Mouse (Mus musculus) forebrain, embryonic 11.5 days (tissue): Measurements from ENCODE around the gene Tmeff2. TPM values are rescaled to one million over a fixed set of nuclear protein-coding genes. Genes with fewer than 3 reads are reported as not detected.
"Not testable (repeated sequence)": the region's sequence is repeated elsewhere in the genome, so short reads cannot be mapped to it uniquely, and the experiment has no call there.

Source experiments
- ATAC-seq: fragments of 200-750 bp; cut with Nextera tagmentation; replicated peaks from 2 replicates; pipeline ENCODE4 v1.8.0; 2017; ENCODE audit warnings: moderate TSS enrichment; ENCODE audit not compliant: low FRiP score
- DNase-seq: peaks from one replicate; pipeline ENCODE4 v3.0.0-alpha.2; 2017; ENCODE audit warnings: low spot score
- H3K27ac ChIP-seq: fragments of 300-500 bp; sonication (generic); 2 replicates; pipeline ENCODE4 v1.5.1; 2014; ENCODE audit warnings: low read depth, low read length
- H3K27me3 ChIP-seq: fragments of 300-500 bp; sonication (generic); 2 replicates; pipeline ENCODE4 v1.6.1; 2014; ENCODE audit warnings: mild to moderate bottlenecking, low read length, mixed read lengths; ENCODE audit not compliant: control insufficient read depth, insufficient read depth
- H3K36me3 ChIP-seq: fragments of 300-500 bp; sonication (generic); 2 replicates; pipeline ENCODE4 v1.6.1; 2014; ENCODE audit warnings: mild to moderate bottlenecking, low read length, moderate library complexity, mixed read lengths; ENCODE audit not compliant: control insufficient read depth, insufficient read depth
- H3K4me1 ChIP-seq: fragments of 300-500 bp; sonication (generic); replicated peaks from 2 replicates; pipeline ENCODE4 v1.6.1; 2014; ENCODE audit warnings: low read length, mixed read lengths; ENCODE audit not compliant: control insufficient read depth, insufficient read depth
- H3K4me2 ChIP-seq: fragments of 300-500 bp; sonication (generic); 2 replicates; pipeline ENCODE4 v1.6.1; 2014; ENCODE audit warnings: low read depth, mild to moderate bottlenecking, low read length, moderate library complexity, mixed read lengths; ENCODE audit not compliant: severe bottlenecking
- H3K4me3 ChIP-seq: fragments of 300-500 bp; sonication (generic); 2 replicates; pipeline ENCODE4 v1.5.1; 2014; ENCODE audit warnings: low read depth, low read length
- H3K9ac ChIP-seq: fragments of 300-500 bp; sonication (generic); 2 replicates; pipeline ENCODE4 v1.6.1; 2014; ENCODE audit warnings: low read length
- H3K9me3 ChIP-seq: fragments of 300-500 bp; sonication (generic); 2 replicates; pipeline ENCODE4 v1.6.1; 2016; ENCODE audit warnings: low read length, mixed read lengths; ENCODE audit not compliant: control insufficient read depth
- WGBS: fragments of 180-500 bp; shearing (Covaris S2); extraction: QIAGEN DNeasy Blood & Tissue Kit; methylation state at CpG from one replicate; pipeline ENCODE4 v1.1.7; 2014; 5-methylcytosine and 5-hydroxymethylcytosine counted together
- polyA plus RNA-seq: library from polyadenylated mRNA; unstranded; fragments of >200 nt; fragmentation: Nextera tagmentation; extraction: Ambion mirVana; gene quantifications from 2 replicates; pipeline ENCODE4 v1.2.1, GENCODE M21; 2014

Tmeff2 gene
- polyA plus RNA-seq = 5.7 and 5.9 TPM in 2 replicates

DNA sequence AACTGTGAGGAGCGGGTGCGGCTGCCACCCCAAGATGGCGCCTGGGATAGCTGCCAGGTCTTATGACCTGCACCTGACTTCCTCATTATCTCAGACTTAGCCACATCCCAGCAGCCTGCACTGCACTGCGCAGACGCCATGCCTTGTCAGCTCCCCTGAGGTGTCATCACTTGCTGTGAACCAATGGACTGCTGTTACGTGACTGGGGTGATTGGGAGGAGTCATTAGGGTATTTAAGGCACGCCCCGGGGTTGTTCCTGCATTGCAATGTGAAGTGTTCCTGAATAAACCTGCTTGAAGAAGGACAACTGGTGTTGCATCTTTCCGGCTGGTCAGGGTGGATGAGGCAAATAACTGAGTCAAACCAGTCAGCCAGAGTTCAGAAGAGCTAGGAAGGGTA is at the start of gene Tmeff2:
TSS of gene Tmeff2 (plus strand) at position 262 of the 400 bp plus-strand sequence.
- H3K9ac ChIP-seq, ATAC-seq, H3K9me3 ChIP-seq, H3K27ac ChIP-seq, H3K4me1 ChIP-seq, H3K4me2 ChIP-seq, H3K27me3 ChIP-seq, DNase-seq, H3K4me3 ChIP-seq, H3K36me3 ChIP-seq: not testable (repeated sequence)
- WGBS = 86% methylated on average over 9 of the region's 9 CpGs

DNA sequence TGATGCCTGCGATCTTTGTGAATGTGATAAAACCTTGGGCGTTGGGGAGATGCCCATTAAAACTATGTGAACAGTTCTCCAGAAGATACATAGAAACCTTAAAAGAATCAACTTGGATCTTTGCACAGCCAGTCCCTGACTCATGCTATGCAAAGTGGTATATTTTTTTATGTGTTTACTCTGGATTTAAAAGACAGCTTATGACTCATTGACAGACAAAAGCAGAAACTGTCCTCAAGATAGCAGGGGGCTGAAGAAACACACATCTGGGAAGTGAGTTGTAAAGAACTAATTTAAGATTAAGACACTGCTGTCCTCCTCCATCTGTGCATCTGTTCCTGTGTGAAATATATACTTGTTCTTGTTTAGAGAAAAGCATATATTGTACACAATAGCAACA is 38.9 kb upstream of the Tmeff2 start:
- Histone ChIP-seq H3K9me3 (no peaks in the 10 kb centered on the region), H3K9ac (no peak overlapping the region), H3K36me3 (no peaks in the 10 kb centered on the region), H3K4me2 (no peak overlapping the region), H3K27ac (no peak overlapping the region), H3K27me3 (no peaks in the 10 kb centered on the region), H3K4me3 (no peak overlapping the region), H3K4me1 (no peaks in the 10 kb centered on the region)
- no peak for DNase-seq
- no peak for ATAC-seq
- WGBS = 92% methylated on average over 2 of the region's 2 CpGs

DNA sequence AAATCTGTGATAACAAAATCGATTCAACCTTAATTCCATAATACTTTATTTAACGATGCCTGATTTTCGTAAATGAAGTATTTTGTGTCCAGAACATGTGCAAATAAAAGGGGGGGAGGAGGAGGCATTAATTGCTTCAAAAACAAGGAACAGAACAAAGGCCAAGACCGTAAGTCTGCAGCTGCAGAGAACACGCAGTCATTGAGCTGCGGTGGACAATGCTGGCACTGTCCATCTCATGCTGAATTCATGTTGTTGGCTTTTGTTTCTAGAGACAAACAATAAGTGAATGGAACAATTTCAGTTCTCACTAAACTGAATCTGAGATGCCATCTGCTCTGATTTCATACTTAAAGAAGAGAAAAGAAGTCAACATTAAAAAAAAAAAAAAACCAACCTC is 2.8 kb upstream of the Tmeff2 start:
- Histone ChIP-seq H3K4me3 (no peak overlapping the region), H3K4me2 (no peak overlapping the region), H3K9ac (no peak overlapping the region), H3K36me3 (no peaks in the 10 kb centered on the region), H3K9me3 (no peaks in the 10 kb centered on the region), H3K27me3 (no peaks in the 10 kb centered on the region), H3K4me1 (no peaks in the 10 kb centered on the region), H3K27ac (no peak overlapping the region)
- ATAC-seq (peak; percentile 66; the same call in 1 of the 2 replicates), DNase-seq (no peak)
- 43% methylated on average over 6 of the region's 6 CpGs for WGBS

DNA sequence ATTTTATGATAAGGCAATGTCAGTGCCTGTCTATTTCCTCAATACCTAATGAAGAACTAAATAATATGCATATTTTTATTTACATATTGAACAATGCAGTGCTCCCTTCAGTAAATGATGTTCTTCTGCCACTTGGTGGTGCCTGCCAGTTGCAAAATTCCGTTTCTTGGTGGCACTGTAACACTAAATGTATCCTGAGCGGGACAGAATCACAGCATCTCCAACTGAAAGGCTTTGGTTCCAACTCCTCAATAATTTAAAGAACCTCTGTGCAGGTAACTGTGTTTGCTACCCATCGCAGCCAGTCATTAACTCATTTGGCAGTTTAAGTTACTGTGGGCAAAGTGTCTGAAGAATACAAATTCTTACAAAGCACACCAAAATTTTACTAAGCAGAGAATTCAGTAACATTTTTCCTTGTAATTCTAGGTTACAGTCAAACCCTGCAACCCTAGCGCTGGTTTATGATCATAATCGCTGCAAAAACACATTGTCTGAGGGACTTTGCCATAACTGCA is 24.4 kb downstream of the Tmeff2 start:
- no peak for DNase-seq
- Histone ChIP-seq H3K4me2 (peak overlapping the region; percentile 91; the same call in 1 of the 2 replicates), H3K4me1 (0 out of 2 replicates have a peak, but pooled peaks cover 3% of the 10 kb centered on the region), H3K27me3 (peaks cover 8% of the 10 kb centered on the region; the same call in 1 of the 2 replicates), H3K9me3 (no peaks in the 10 kb centered on the region), H3K4me3 (no peak overlapping the region), H3K36me3 (no peaks in the 10 kb centered on the region), H3K9ac (no peak overlapping the region), H3K27ac (no peak overlapping the region)
- 34% methylated on average over 5 of the region's 5 CpGs for WGBS
- ATAC-seq = no peak

DNA sequence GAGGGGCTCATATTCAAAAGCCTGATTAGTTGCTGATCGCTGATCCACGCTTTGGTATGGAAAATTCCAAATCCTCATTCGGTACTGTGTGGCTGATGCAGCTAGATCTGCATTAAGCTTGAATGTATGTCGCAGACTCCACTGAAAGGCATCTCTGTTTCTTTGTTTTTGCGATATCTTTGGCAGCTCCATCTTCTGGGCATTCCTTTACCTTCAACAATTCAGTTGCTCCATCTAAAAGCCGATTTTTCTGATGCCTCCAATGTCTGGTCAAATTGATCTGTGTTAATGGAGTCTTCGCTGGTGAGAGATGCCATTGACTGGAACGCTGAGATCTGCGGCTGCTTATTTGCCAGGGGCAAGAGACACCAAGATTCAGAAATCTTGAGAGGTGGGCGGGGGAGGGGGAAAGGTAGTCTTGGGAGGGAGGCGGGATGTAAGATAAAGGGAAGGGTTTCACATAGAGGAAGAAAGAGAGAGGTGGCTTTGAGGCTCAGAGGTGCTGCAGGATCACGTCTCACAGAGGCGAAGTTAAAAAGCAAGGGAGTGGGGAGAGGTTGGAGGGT is 25.0 kb downstream of the Tmeff2 start:
- Histone ChIP-seq H3K9ac (no peak overlapping the region), H3K4me2 (peak overlapping the region; percentile 91), H3K36me3 (no peaks in the 10 kb centered on the region), H3K27me3 (peaks cover 8% of the 10 kb centered on the region; the same call in 1 of the 2 replicates), H3K27ac (no peak overlapping the region), H3K9me3 (no peaks in the 10 kb centered on the region), H3K4me1 (0 out of 2 replicates have a peak, but pooled peaks cover 3% of the 10 kb centered on the region), H3K4me3 (peak overlapping the region; percentile 22)
- no peak for ATAC-seq
- DNase-seq = no peak
- 4% methylated on average over 13 of the region's 13 CpGs for WGBS

DNA sequence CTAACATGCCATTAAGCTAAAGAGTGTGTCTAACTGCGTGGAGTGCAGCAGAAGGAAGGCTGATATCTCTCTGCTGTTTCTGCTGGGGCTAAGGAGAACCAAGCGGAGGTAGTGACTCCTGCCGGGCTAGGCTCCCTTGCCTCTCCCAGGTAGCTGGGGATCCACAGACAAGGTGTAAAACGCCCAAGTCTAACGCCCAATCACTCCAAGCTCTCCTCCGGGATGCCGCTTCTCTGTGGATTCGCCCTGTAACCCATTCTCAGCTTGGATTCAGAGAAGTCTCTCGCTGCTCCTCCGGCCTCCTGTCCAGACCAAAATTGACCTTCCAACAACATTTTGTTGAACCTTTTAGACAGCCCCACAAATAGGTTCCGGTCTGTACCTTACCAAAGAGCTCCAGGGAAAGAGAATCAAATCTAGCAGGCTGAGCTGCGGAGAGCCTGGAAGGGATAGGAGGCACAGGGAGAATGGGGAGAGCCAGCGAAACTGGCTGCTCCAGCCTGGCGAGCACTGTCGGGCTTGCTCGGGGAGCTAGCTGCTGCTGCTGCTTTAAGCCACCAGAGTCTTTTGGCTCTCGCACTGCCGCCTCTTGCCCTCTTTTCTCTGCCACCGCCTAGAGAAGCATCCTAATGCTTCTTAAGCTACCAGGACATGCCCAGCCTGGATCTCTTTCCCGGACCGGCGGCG is 26.1 kb downstream of the Tmeff2 start:
- ATAC-seq (peak; percentile 52), DNase-seq (peak; percentile 50)
- no peaks in the 10 kb centered on the region for H3K36me3 ChIP-seq
- H3K27me3 ChIP-seq = peaks cover 8% of the 10 kb centered on the region; the same call in 1 of the 2 replicates
- peak overlapping the region; percentile 51 for H3K9ac ChIP-seq
- H3K9me3 ChIP-seq = no peaks in the 10 kb centered on the region
- H3K4me3 ChIP-seq = peak overlapping the region; percentile 53
- WGBS = 1% methylated on average over 23 of the region's 23 CpGs
- H3K4me2 ChIP-seq = peak overlapping the region; percentile 91
- 0 out of 2 replicates have a peak, but pooled peaks cover 3% of the 10 kb centered on the region for H3K4me1 ChIP-seq
- no peak overlapping the region for H3K27ac ChIP-seq

DNA sequence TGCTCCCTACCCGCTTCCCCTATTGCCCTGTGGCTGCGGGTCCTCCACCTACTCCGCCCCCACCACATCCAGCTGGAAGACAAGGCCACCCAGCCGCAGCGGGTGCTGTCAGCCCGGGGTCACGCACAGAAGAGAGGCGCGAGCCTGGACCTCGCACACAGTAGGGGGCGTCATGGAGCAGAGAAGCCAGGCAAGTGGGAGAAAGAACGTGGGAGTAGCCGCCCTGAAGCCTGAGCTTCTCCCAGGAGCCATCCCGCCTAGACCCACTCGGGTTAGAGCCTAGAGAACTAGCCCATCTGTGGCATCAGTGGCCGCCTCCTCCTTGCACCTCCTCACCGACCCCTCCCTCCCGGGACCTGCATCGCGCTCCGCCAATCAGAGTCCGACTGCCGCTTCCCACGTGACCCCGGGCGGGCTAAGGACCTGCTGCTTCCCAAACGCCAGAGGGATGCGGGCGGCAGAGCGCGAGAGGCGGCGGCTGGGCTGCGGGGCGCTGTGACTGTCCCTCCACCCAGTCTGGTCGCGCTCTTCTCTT is 26.7 kb downstream of the Tmeff2 start:
- 1% methylated on average over 36 of the region's 37 CpGs for WGBS
- DNase-seq (peak; percentile 97), ATAC-seq (peak; percentile 98)
- Histone ChIP-seq H3K9ac (peak overlapping the region; percentile 51), H3K9me3 (no peaks in the 10 kb centered on the region), H3K27me3 (peaks cover 8% of the 10 kb centered on the region; the same call in 1 of the 2 replicates), H3K27ac (no peak overlapping the region), H3K4me1 (0 out of 2 replicates have a peak, but pooled peaks cover 3% of the 10 kb centered on the region), H3K36me3 (no peaks in the 10 kb centered on the region), H3K4me3 (peak overlapping the region; percentile 53), H3K4me2 (peak overlapping the region; percentile 91)

DNA sequence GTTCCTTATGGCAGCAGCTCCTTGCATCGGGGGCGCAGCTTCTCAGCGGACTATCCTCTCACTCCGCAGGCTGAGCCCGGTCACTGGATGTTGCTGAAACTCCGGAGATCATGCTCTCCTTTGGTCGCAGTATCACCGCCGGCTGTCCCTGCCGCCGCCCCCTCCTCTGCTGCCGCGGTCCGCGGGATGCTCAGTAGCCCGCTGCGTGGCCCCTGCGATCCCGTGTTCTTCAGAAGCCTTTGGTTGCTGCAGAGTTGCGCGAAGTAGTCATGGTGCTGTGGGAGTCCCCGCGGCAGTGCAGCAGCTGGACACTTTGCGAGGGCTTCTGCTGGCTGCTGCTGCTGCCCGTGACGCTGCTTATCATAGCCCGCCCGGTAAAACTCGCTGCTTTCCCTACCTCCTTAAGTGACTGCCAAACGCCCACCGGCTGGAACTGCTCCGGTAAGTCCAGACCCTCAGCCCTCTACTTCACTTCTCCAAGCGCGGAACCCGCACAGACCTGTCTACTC is 27.3 kb downstream of the Tmeff2 start:
- peak overlapping the region; percentile 91 for H3K4me2 ChIP-seq
- H3K27ac ChIP-seq = no peak overlapping the region
- peaks cover 8% of the 10 kb centered on the region; the same call in 1 of the 2 replicates for H3K27me3 ChIP-seq
- under 1% methylated on average over 35 of the region's 35 CpGs for WGBS
- DNase-seq (no peak), ATAC-seq (peak; percentile 76)
- no peaks in the 10 kb centered on the region for H3K9me3 ChIP-seq
- H3K4me3 ChIP-seq = peak overlapping the region; percentile 53
- H3K9ac ChIP-seq = peak overlapping the region; percentile 51
- no peaks in the 10 kb centered on the region for H3K36me3 ChIP-seq
- 0 out of 2 replicates have a peak, but pooled peaks cover 3% of the 10 kb centered on the region for H3K4me1 ChIP-seq
